Mouse (Mus musculus) gastrocnemius, postnatal 4 days (tissue): Measurements from ENCODE around the gene Snx33. TPM values are rescaled to one million over a fixed set of nuclear protein-coding genes. Genes with fewer than 3 reads are reported as not detected.

Experiments
- DNase-seq, 2 experiments: peaks; one replicate each; pipeline ENCODE4 v3.0.0; 2021 to 2022; ENCODE audit warnings: low spot score in 2 of 2, mixed read lengths in 2 of 2
- total RNA-seq, 2 experiments: library from RNA; stranded (reverse); gene quantifications; 2 replicates each; pipeline ENCODE4 v1.2.3; 2021

The Snx33 gene
- total RNA-seq, 2 experiments from 2014 or later, result 10.4 to 11.2 TPM

DNA sequence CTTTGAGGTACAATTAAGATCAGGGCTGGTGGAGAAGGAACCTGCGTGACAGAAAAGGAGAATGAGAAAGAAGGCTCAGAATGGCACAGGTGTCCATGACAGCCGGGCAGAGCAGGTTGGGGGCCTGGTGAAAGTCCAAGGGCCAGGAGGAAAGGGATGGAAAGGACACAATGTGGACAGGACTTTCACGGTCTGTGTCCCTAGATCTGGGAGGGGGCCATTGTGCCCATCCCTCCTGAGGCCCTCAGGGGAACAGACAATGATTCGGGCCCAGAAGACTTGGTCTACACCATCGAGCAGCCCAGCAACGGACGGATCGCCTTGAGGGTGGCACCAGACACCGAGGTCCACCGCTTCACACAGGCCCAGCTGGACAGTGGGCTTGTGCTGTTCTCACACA lies 36.1 kb downstream of the Snx33 start:
- no peak for DNase-seq

DNA sequence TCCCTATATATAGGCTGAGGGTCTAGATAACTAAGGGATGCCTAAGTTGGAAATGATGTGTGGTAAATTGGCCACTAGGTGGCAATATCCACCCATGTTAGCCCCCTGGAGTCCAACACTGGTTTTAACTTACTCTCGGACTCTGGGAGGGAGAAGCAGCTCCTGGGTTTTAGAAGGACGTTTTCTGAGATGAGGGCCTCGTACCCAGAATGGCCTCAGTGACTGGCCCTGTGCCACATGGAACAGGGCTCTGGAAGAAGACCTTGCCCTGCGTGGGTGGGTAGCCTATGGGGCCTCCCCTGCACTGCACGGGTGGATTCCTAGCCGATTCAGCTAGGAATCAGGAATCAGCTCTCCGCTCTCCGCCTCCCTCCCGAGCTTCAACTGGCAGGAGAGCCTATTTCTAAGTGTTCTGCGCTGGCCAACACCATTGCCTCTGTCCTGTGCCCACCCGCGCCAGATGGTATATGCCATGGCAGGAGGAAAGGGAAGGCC lies 36.6 kb downstream of the Snx33 start:
- DNase-seq, result peak in 1 of 2 experiments; percentile 50

DNA sequence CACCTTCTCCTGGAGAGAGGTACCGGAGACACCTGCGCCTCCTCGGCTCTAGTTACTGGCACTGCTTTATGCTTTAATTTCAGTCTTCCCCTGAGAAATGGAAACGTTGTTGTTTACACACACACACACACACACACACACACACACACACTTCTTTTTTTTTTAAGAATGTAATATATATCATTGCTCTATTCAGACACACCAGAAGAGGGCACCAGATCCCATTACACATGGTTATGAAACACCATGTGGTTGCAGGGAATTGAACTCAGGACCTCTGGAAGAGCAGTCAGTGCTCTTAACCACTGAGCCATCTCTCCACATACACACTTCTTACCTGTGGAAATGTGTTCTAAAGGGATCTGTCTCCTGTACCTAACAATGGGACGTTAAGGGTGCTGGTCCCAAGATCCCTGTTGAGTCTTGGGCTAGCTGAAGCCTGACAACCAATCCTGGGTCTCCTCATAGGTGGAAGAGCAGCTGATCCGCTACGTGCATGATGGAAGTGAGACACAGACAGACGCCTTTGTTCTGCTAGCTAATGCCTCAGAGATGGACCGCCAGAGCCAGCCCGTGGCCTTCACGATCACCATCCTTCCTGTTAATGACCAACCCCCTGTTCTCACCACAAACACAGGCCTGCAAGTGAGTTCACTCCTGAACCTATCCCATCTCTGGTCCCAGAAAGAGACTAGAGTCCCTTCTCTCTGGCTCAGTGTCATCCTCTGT lies 37.5 kb downstream of the Snx33 start:
- DNase-seq, result no peak

DNA sequence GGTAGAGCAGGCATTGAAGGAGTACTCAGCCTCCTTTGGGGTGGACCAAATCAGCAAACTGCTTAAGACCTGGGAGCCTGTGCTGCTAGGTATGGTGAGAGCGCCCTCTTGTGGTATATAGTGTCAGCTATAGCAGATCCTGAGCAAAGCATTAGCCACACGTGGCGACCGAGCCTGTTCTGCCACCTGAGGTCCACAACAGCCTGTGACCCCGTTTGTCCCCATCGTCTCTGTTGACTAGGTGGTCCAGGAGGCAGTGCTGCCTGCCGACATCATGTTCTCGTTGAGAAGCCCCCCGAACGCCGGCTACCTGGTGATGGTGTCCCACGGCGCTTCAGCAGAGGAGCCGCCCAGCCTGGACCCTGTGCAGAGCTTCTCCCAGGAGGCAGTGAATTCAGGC lies 38.4 kb downstream of the Snx33 start:
- peak in 1 of 2 experiments; percentile 74 for DNase-seq

DNA sequence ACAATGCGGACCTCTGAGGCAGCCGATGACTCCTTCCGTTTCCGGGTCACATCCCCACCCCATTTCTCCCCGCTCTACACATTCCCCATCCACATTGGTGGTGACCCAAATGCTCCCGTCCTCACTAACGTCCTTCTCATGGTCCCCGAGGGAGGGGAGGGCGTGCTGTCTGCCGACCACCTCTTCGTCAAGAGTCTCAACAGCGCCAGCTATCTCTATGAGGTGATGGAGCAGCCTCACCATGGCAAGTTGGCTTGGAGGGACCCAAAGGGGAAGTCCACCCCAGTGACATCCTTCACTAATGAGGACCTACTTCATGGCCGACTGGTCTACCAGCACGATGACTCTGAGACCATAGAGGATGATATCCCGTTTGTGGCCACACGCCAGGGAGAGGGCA lies 40.6 kb downstream of the Snx33 start:
- no peak for DNase-seq

DNA sequence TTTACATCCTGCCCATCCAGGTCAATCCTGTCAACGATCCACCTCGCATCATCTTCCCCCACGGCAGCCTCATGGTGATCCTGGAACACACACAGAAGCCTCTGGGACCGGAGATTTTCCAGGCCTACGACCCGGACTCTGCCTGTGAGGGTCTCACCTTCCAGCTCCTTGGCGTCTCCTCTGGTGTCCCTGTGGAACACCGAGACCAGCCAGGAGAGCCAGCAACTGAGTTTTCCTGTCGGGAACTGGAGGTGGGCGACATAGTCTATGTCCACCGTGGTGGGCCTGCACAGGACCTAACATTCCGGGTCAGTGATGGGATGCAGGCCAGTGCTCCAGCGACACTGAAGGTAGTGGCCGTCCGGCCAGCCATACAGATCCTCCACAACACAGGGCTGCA lies 41.6 kb downstream of the Snx33 start:
- no peak for DNase-seq

DNA sequence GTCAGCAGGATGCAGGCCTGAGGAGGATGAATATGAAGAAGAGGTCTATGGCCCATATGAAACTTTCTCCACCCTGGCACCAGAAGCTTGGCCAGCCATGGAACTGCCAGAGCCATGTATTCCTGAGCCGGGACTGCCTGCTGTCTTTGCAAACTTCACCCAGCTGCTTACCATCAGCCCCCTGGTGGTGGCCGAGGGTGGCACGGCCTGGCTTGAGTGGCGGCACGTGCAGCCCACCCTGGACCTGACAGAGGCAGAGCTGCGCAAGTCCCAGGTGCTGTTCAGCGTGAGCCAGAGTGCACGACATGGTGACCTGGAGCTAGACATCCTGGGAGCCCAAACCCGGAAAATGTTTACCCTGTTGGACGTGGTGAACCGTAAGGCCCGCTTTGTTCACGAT lies 42.1 kb downstream of the Snx33 start:
- peak in 1 of 2 experiments; percentile 52 for DNase-seq

DNA sequence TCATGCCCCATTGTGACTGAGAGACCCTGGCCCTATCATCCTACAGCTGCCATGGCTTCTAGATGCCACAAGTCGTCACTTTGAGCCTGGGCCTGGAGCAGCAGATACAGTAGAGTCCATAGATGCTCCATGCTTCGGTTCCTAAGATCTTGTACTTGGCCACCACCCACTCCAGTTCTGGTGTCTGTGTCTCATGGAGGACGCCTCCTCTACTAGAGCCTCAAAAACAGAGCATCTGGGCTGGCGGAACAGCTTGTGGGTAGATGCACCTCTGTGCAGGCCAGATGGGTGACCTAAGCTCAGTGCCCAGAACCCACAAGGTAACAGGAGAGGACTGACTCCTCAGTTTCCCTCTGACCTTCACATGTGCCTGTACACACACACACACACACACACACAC lies 43.8 kb downstream of the Snx33 start:
- DNase-seq, result no peak

DNA sequence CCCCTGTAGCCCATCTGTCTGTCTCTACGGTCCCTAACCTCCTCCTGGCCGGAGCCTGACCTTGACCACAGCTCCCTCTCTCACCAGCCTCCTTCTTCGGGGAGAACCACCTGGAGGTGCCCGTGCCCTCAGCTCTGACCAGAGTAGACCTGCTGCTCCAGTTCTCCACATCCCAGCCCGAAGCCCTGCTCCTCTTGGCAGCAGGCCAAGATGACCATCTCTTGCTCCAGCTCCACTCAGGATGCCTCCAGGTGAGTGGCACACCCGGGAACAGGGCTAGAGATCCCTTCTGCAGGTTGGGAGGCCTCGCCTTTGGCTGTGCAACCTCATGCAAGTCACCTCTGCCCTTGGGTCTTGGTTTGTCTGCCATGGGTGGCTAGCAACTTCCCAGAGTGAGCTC lies 44.7 kb downstream of the Snx33 start:
- DNase-seq, result no peak

DNA sequence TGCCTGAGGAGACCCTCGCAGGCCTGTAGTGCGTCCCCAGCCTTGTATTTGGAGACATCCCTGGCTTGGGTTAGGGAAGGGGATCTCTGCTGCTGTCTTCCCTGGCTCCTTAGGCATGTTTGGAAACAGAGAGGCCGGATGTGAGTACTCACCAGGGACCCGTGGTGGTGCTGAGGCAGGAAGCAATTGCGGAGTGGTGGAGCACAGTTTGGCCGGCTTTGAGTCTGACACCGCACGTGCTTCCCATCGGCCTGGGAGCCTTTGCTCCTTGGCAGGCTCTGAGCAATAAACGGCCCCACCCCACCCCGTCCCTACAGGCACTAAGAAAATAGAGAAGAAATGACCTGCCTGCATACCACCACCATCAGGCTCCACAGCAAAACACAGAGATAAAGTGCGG lies 45.4 kb downstream of the Snx33 start:
- peak in 1 of 2 experiments; percentile 73 for DNase-seq

DNA sequence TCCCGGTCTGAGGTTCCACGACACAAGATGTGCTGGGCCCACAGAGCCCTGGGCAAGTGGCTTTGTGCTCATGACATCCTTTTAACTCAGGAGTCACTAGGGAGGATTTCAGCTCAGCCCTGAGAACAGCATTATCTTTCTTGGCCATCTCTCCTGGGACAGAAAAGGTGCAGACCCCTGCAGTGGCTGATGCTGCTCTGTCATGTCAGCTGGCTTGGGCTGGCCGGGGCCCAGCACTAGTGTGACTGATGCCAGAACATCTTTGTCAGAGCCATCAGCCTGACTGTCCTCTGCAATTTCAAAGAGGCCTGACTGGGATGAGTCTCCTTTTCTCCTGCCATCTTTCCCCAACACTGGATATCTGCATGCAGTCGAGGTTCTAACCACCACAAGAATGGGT lies 45.9 kb downstream of the Snx33 start:
- no peak for DNase-seq

DNA sequence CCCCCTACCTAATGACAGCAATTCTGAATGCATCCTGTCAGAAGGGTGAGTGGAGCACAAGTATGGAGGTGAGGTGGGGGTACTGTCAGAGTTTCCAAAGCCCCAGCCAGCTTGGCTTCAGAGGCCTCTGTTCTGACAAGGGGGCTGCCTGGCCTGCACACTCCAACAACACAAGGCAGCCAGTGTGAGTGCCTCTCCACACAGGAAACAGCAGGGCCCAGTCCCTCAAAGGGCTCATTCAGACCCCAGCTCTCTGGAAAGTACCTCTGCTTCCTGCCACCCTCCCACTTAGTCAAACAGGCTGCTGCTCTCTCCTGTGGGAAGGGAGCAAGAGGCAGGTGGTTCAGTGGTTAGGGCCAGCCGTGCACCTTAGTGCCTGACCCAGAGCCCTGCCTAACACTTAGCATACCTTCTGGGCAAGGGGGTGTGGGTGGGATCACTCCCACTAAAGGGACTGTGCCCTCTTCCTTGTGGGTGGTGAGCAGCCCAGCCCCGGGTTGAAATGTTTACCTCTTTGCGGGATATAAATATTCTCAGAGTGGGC lies 46.6 kb downstream of the Snx33 start:
- DNase-seq, result no peak

DNA sequence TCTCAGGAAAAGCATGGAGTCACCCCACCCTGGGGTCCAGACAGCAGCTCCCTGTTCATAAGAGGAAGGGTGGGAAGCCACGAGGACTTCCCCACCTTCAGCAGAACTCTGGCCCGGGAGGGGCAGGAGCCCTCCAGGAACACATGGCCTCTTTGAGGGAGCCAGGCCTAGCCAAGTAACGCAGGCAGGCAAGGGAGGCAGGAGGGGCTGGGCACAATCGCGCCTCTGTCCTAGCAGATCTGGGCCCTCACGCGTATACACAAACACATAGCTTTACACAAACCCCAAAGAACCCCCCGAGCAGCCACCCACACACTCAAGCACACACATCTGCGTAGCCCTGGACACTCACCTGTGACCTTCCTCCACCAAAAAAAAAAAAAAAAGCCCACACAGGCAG lies 47.4 kb downstream of the Snx33 start:
- no peak for DNase-seq

DNA sequence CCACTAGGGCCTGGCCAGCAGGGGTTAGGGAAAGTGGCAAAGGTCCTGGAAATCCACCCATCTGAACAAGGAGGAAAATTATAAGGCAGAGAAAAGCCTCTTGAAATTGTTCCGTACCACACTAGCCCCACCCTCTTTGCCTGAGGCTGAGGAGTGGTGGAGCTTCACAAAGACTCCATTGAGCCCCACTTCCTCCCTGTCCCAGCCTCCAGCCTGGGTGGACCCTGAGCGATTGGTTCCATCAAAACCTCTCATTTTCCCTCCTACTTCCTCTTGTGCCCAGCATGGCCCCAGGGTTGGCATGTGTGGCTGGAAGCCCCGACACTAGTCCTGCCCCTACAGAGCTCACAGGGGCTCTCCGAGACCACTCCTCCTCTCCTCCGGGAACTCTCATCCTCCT lies 50.9 kb downstream of the Snx33 start:
- DNase-seq, result no peak

DNA sequence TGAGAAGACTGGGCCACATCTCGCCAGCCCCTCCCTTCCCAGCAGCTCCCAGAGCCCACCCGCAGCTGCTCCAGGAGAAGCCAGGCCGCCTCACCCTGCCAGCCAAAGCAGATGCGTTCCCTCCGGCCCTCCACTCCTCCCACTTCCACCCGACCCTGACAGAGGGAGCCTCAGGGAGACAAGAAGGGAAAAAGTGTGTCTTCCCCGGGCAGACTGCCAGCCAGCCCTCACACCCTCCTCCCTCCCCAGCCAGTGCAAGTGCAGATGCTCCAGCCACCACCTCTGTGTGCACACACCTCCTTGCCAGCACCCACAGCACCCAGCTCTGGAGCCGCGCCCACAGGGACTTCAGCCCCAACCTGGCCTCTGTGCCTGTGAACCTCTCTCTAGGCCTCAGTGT lies 51.4 kb downstream of the Snx33 start:
- DNase-seq, result peak in 1 of 2 experiments; percentile 62

DNA sequence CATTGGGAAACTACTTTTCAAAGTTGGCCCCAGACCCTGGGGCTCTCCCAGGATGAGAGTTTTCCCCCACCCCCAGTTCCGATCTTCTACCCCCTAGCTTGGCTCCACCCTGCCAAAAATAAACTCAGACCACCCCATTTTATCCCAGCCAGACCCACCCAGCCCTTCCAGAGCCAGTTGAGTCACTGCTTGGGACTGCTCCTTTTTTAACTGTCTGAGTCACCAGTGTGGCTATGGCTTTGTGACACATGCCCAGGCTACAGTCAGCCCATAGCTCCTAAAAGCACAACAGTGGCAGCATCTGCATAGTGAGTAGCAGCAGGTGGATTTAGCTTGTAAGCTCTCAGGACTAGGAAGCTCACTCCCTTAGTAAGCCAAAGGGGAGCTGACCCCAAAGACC lies 55.1 kb downstream of the Snx33 start:
- DNase-seq, result no peak

DNA sequence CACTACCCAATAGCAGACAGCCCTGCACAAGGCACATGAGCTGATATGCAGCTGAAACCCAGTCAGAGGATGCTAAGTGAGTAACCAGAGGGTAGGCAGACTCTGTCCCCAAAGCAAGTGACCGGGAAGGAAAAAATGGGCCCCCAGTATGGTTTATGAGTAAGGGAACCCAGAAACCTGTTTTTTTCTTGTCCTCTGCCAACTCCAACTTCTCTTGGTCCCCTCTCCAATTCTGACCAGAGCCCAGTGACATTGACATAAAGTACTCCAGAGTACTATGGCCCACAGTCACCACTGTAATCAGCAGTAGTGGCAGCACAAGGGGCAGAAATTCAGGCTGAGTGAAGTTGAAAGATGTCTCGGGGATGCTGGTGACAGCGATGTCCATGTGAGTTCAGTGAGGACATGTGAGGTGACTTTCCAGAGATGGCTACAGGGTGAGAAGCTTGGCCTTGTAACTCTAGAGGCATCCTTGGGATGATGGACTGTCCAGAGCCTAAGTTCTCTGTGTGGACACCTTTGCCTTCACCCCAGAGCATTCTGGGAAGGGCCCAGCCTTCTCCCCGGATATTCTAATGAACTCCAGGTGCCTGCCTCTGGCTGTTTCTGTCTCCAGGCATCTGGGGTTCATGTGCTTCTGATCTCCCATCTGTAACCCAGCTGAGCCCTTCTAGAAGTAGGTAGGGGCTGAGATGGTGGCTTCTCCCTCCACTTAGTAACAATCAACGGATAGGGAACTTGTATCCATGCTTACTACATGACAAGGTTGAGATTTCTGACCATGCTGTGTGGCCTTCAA lies 55.9 kb downstream of the Snx33 start:
- DNase-seq, result no peak

DNA sequence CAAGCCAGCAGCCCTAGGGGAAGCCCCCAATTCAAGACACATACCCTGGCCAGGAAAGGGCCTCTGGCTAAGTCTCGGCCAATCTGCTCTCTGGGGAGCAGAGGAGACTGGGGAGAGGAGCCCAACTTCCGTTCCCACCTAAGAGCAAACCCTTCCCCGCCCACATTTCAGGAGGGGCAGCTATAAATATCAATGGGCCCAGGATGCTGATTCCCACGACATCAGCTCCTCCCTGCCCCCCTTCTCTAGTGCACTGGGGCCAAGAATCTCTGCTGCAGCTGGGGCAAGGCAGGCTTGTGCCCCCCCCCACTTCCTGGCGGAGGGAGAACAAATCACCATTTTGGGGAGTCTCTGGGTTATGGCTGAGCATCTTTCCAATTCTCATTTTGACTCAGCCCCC lies 57.0 kb downstream of the Snx33 start:
- peak in 1 of 2 experiments; percentile 63 for DNase-seq

DNA sequence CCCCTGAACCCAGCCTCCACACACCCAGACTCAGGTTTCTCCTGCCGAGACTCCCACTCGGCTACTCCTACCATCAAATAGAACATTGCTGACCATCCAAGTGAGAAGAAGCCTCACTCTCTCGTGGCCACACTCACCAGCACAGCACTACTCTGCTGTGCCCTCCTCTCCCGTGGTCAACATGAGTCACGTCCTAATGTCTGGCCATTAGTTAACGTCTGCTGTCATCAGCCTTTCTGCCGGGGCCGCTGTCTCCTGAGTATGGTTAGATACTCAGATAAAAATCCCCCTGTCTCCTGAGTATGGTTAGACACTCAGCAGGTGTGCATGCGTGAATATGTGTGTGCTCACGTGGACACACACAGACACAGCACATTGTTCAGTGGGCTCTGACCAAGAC lies 57.4 kb downstream of the Snx33 start:
- no peak for DNase-seq

DNA sequence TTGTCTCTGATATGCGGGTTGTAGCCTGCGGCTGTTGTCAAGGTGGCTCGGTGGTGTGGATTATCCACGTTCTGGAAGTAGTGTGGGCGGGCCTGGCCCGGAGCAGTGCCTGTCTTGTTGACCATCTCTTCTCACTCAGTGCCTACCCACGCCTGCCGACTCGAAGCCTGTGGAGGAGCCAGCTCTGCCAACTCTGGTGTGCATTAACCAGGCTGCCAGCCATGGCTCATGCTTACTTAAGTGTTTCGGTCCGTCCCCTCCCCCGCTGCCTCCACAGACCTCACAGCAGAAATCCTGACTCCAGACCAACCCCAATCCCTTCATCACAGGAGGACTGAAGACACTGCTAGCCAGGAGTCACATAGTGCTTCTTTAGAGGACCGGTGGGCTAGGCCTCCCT lies 58.6 kb downstream of the Snx33 start:
- no peak for DNase-seq

DNA sequence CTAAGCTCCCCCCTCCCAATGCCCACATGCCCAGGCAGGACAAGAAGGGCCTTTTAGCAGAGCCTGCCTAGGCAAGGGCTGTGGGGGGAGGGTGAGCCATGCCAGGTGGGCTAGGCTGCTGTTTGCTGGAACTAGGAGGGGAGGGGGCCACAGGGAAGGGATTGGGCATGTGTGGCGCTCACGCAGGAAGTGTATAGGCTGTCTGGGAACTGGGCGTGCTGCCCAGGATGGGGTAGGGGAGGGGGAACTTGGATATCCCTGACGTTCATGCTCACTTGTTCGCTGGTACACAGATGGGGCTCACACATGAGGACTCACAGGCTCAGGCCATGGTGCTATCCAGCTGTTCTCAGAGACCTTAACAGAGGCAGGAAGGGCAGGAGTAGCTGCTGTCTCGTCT lies 59.9 kb downstream of the Snx33 start:
- DNase-seq, result peak in 1 of 2 experiments; percentile 64
